Mouse (Mus musculus): ENCODE measurements at regions not wholly inside any gene's neighbourhood (a gene's known extent, or its start where the extent isn't known, plus 50 kb on each side); places are given as distances from the start of the nearest gene placed in this dataset.
"Not testable (repeated sequence)": the region's sequence is repeated elsewhere in the genome, so short reads cannot be mapped to it uniquely, and the experiment has no call there.

DNA sequence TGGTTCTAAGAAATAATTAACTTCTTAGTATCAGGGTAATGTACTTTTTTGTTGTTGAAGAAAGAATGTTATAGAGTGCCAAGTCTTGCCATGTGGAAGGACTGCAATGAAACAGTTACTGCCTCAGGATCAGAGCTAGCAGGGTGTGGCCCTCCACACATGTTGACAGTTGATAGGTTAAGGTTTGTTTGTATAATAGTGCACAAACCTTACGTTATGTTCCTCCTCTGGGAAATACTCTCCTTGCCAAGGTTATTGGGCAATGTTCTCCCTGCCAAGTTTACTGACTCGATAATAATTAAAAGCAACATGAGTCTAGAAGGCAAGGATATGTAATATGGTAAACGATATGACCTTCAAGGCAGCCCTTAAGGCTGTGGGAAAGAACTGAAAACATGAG is 799.2 kb downstream of the Rab28 start:
- DNase-seq (ENCODE audit: low spot score in 2 of 2) = no peak

DNA sequence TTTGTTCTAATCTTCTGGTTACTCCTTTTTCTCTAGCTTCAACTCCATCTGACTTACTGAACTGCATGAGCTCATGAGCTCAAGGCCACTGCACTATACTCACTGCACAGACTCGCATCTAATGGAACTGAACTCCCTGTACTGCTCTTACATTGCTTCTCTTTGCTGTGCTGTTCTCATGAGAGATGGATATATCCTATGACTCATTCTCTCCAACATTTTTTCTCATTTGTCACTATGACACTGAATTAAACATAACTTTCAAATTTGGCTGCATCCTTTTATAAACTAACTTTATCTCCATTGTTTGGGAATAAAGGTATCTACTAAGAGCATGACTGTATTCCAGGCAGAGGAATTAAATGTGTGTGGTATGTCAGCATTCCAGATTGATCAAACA is 806.2 kb downstream of the Rab28 start:
- no peak for DNase-seq (ENCODE audit: low spot score in 2 of 2)

GRCm38 (mm10) chr5:40882886-40883285 is 825.1 kb downstream of the Rab28 start:
- DNase-seq (ENCODE audit: low spot score in 2 of 2) = no peak

DNA sequence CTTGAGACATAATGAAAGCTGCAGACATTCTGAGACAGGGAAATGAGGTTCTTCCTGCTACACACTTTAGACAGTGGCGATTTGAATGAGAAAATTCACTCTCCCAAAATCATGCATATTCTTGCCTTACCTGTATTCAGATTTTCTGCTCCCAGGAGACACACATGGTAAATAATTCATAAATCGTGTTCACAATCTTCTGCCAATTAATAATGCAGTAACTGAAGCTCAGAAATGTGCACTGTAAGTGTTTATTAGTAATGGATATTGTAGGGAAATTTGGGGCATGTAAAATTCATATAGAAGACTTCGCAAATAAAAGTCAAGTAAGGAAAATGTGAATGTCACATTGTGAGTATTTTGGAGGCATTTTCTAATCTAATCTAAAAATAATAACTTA is 830.2 kb downstream of the Rab28 start:
- no peak for DNase-seq (ENCODE audit: low spot score in 2 of 2)

GRCm38 (mm10) chr5:40862349-40862748 is 845.6 kb downstream of the Rab28 start:
- DNase-seq (ENCODE audit: low spot score in 2 of 2) = not testable (repeated sequence)

All from urinary bladder, postnatal 36 days (tissue).